Mouse (Mus musculus) erythroblast, embryonic 14.5 days (primary cell): ENCODE data around the gene 1700030K09Rik.

Source experiments
- GATA1 ChIP-seq: IDR thresholded peaks from 2 replicates; pipeline ENCODE4 v1.6.1; 2012; ENCODE audit warnings: low read length, inconsistent platforms, mixed read lengths
- TAL1 ChIP-seq: IDR thresholded peaks from 3 replicates; pipeline ENCODE4 v1.6.1; 2012; ENCODE audit warnings: low read length, inconsistent platforms, mixed read lengths

DNA sequence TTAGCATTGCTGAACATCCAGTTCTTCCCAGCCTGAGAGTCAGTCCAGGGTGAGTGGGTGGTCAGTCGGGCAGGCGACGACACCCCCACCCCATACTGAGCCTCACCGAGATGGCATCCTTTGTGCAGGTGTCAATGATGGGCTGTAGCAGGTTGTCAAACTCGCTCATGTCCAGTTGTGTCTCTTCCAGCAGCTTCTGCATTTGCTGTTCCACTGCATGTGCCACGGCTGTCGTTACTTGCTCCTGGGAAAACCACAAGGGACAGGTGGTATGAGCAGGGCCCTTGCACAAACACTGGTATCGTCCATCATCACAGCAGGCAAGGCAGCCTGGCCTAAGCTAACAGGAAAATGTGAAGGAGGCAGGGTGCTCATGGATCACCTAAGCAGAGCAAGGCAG is 26.3 kb downstream of the 1700030K09Rik start:
- TF ChIP-seq TAL1 (no peak), GATA1 (no peak)
